Mouse (Mus musculus) ES-Bruce4 (cell line): Measurements from ENCODE around the gene Taar8a.
"Not testable (repeated sequence)": the region's sequence is repeated elsewhere in the genome, so short reads cannot be mapped to it uniquely, and the experiment has no call there.

ENCODE experiments used
- CTCF ChIP-seq: IDR thresholded peaks from one replicate; pipeline ENCODE4 v1.8.1; 2011; ENCODE audit warnings: low read depth, low read length
- EP300 ChIP-seq: IDR thresholded peaks from 2 replicates; pipeline ENCODE4 v1.6.1; 2011; ENCODE audit warnings: low read depth, low read length; ENCODE audit not compliant: insufficient read depth
- POLR2A ChIP-seq: IDR thresholded peaks from one replicate; pipeline ENCODE4 v1.8.1; 2011; ENCODE audit warnings: low read length; ENCODE audit not compliant: insufficient read depth

DNA sequence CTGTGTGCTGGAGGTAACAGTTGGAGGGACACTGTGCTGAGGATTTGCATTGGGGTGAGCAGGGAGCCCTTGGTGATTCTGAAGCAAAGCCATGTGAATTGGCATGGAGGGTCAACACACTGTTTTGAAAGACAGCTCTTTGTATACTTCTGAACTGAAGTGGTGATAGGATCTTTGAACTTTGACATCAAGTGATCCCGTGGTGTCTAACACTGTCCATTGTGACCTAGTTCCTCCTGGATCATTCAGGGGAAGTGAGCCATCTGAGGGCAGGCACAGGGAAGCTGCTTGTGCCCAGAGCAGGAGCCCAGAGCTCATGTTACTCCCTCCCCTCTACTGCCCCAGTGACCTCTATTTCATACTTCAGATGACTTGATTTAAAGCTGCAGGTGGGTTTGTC lies 27.0 kb downstream of the Taar8a start:
- not testable (repeated sequence) for TF ChIP-seq CTCF, EP300, POLR2A
